Mouse (Mus musculus): ENCODE data around the gene Rabgap1l. TPM values are rescaled to one million over a fixed set of nuclear protein-coding genes. Genes with fewer than 3 reads are reported as not detected.

The Rabgap1l gene
- polyA plus RNA-seq, 1 experiment from 2014 or later, result 16.7 TPM

GRCm38 (mm10) chr1:160251388-160252007 lies 541.5 kb downstream of the Rabgap1l start:
- H3K9ac ChIP-seq (ENCODE audit: low read depth, low read length), result no peak overlapping the region
- H3K4me2 ChIP-seq (ENCODE audit: low read depth, low read length), result no peak overlapping the region
- no peaks in the 10 kb centered on the region for H3K9me3 ChIP-seq (ENCODE audit: control insufficient read depth, low read length)
- no peaks in the 10 kb centered on the region for H3K4me1 ChIP-seq (ENCODE audit: control insufficient read depth, insufficient read depth, low read length)
- no peak overlapping the region for H3K27ac ChIP-seq (ENCODE audit: low read length)
- WGBS, result 73% methylated on average over 5 of the region's 5 CpGs
- H3K27me3 ChIP-seq (replicated peaks; ENCODE audit: control insufficient read depth, insufficient read depth, low read length), result no peaks in the 10 kb centered on the region
- ATAC-seq, result no peak
- H3K36me3 ChIP-seq (ENCODE audit: control insufficient read depth, insufficient read depth, low read length), result no peaks in the 10 kb centered on the region
- no peak overlapping the region for H3K4me3 ChIP-seq (ENCODE audit: low read length)

- 55% methylated on average over 4 of the region's 4 CpGs for WGBS
- no peaks in the 10 kb centered on the region for H3K9me3 ChIP-seq (ENCODE audit: control insufficient read depth, low read length)
- no peak overlapping the region for H3K4me3 ChIP-seq (ENCODE audit: low read length)
- H3K27ac ChIP-seq (ENCODE audit: low read length), result no peak overlapping the region
- no peak overlapping the region for H3K9ac ChIP-seq (ENCODE audit: low read depth, low read length)
- no peaks in the 10 kb centered on the region for H3K36me3 ChIP-seq (ENCODE audit: control insufficient read depth, insufficient read depth, low read length)
- no peak overlapping the region for H3K4me2 ChIP-seq (ENCODE audit: low read depth, low read length)
- no peaks in the 10 kb centered on the region for H3K4me1 ChIP-seq (ENCODE audit: control insufficient read depth, insufficient read depth, low read length)
- ATAC-seq, result no peak
- H3K27me3 ChIP-seq (replicated peaks; ENCODE audit: control insufficient read depth, insufficient read depth, low read length), result no peaks in the 10 kb centered on the region
Measured at GRCm38 (mm10) chr1:160250782-160251181, 542.2 kb downstream of the Rabgap1l start.

GRCm38 (mm10) chr1:160249786-160250185 lies 543.2 kb downstream of the Rabgap1l start:
- 68% methylated on average over 3 of the region's 3 CpGs for WGBS
- Histone ChIP-seq H3K4me3 (ENCODE audit: low read length) (no peak overlapping the region), H3K4me2 (ENCODE audit: low read depth, low read length) (no peak overlapping the region), H3K9ac (ENCODE audit: low read depth, low read length) (no peak overlapping the region), H3K27me3 (replicated peaks; ENCODE audit: control insufficient read depth, insufficient read depth, low read length) (no peaks in the 10 kb centered on the region), H3K4me1 (ENCODE audit: control insufficient read depth, insufficient read depth, low read length) (no peaks in the 10 kb centered on the region), H3K9me3 (ENCODE audit: control insufficient read depth, low read length) (no peaks in the 10 kb centered on the region), H3K27ac (ENCODE audit: low read length) (no peak overlapping the region), H3K36me3 (ENCODE audit: control insufficient read depth, insufficient read depth, low read length) (no peaks in the 10 kb centered on the region)
- ATAC-seq, result no peak

- Histone ChIP-seq H3K27me3 (replicated peaks; ENCODE audit: control insufficient read depth, insufficient read depth, low read length) (no peaks in the 10 kb centered on the region), H3K9ac (ENCODE audit: low read depth, low read length) (no peak overlapping the region), H3K27ac (ENCODE audit: low read length) (no peak overlapping the region), H3K4me3 (ENCODE audit: low read length) (no peak overlapping the region), H3K4me2 (ENCODE audit: low read depth, low read length) (no peak overlapping the region), H3K36me3 (ENCODE audit: control insufficient read depth, insufficient read depth, low read length) (no peaks in the 10 kb centered on the region), H3K9me3 (ENCODE audit: control insufficient read depth, low read length) (no peaks in the 10 kb centered on the region), H3K4me1 (ENCODE audit: control insufficient read depth, insufficient read depth, low read length) (no peaks in the 10 kb centered on the region)
- no peak for ATAC-seq
- WGBS, result 85% methylated on average over 9 of the region's 9 CpGs
Measured at GRCm38 (mm10) chr1:160247473-160247872, 545.5 kb downstream of the Rabgap1l start.

GRCm38 (mm10) chr1:160246844-160247243 lies 546.2 kb downstream of the Rabgap1l start:
- Histone ChIP-seq H3K27me3 (replicated peaks; ENCODE audit: control insufficient read depth, insufficient read depth, low read length) (no peaks in the 10 kb centered on the region), H3K36me3 (ENCODE audit: control insufficient read depth, insufficient read depth, low read length) (no peaks in the 10 kb centered on the region), H3K27ac (ENCODE audit: low read length) (no peak overlapping the region), H3K4me3 (ENCODE audit: low read length) (no peak overlapping the region), H3K4me1 (ENCODE audit: control insufficient read depth, insufficient read depth, low read length) (no peaks in the 10 kb centered on the region), H3K9me3 (ENCODE audit: control insufficient read depth, low read length) (no peaks in the 10 kb centered on the region), H3K4me2 (ENCODE audit: low read depth, low read length) (no peak overlapping the region), H3K9ac (ENCODE audit: low read depth, low read length) (no peak overlapping the region)
- 64% methylated on average over 4 of the region's 4 CpGs for WGBS
- ATAC-seq, result no peak

- Histone ChIP-seq H3K4me2 (ENCODE audit: low read depth, low read length) (no peak overlapping the region), H3K27me3 (replicated peaks; ENCODE audit: control insufficient read depth, insufficient read depth, low read length) (no peaks in the 10 kb centered on the region), H3K9me3 (ENCODE audit: control insufficient read depth, low read length) (no peaks in the 10 kb centered on the region), H3K9ac (ENCODE audit: low read depth, low read length) (no peak overlapping the region), H3K4me1 (ENCODE audit: control insufficient read depth, insufficient read depth, low read length) (no peaks in the 10 kb centered on the region), H3K27ac (ENCODE audit: low read length) (no peak overlapping the region), H3K36me3 (ENCODE audit: control insufficient read depth, insufficient read depth, low read length) (no peaks in the 10 kb centered on the region), H3K4me3 (ENCODE audit: low read length) (no peak overlapping the region)
- ATAC-seq, result no peak
- WGBS, result 77% methylated on average over 2 of the region's 2 CpGs
Measured at GRCm38 (mm10) chr1:160245954-160246353, 547.1 kb downstream of the Rabgap1l start.

- H3K4me3 ChIP-seq (ENCODE audit: low read length), result no peak overlapping the region
- no peak overlapping the region for H3K27ac ChIP-seq (ENCODE audit: low read length)
- no peaks in the 10 kb centered on the region for H3K27me3 ChIP-seq (replicated peaks; ENCODE audit: control insufficient read depth, insufficient read depth, low read length)
- 84% methylated on average over 5 of the region's 5 CpGs for WGBS
- H3K9ac ChIP-seq (ENCODE audit: low read depth, low read length), result no peak overlapping the region
- no peak for ATAC-seq
- H3K4me2 ChIP-seq (ENCODE audit: low read depth, low read length), result no peak overlapping the region
- H3K4me1 ChIP-seq (ENCODE audit: control insufficient read depth, insufficient read depth, low read length), result no peaks in the 10 kb centered on the region
- H3K36me3 ChIP-seq (ENCODE audit: control insufficient read depth, insufficient read depth, low read length), result no peaks in the 10 kb centered on the region
- no peaks in the 10 kb centered on the region for H3K9me3 ChIP-seq (ENCODE audit: control insufficient read depth, low read length)
Measured at GRCm38 (mm10) chr1:160244689-160245088, 548.3 kb downstream of the Rabgap1l start.

GRCm38 (mm10) chr1:160240091-160240490 lies 552.9 kb downstream of the Rabgap1l start:
- Histone ChIP-seq H3K27ac (ENCODE audit: low read length) (no peak overlapping the region), H3K9ac (ENCODE audit: low read depth, low read length) (no peak overlapping the region), H3K4me2 (ENCODE audit: low read depth, low read length) (no peak overlapping the region), H3K9me3 (ENCODE audit: control insufficient read depth, low read length) (no peaks in the 10 kb centered on the region), H3K27me3 (replicated peaks; ENCODE audit: control insufficient read depth, insufficient read depth, low read length) (no peaks in the 10 kb centered on the region), H3K36me3 (ENCODE audit: control insufficient read depth, insufficient read depth, low read length) (no peaks in the 10 kb centered on the region), H3K4me1 (ENCODE audit: control insufficient read depth, insufficient read depth, low read length) (no peaks in the 10 kb centered on the region), H3K4me3 (ENCODE audit: low read length) (no peak overlapping the region)
- no peak for ATAC-seq
- 89% methylated on average over 2 of the region's 2 CpGs for WGBS

GRCm38 (mm10) chr1:160238852-160239443 lies 554.1 kb downstream of the Rabgap1l start:
- H3K9ac ChIP-seq (ENCODE audit: low read depth, low read length), result no peak overlapping the region
- no peaks in the 10 kb centered on the region for H3K4me1 ChIP-seq (ENCODE audit: control insufficient read depth, insufficient read depth, low read length)
- no peaks in the 10 kb centered on the region for H3K9me3 ChIP-seq (ENCODE audit: control insufficient read depth, low read length)
- no peak overlapping the region for H3K4me3 ChIP-seq (ENCODE audit: low read length)
- WGBS, result 95% methylated on average over 1 of the region's 1 CpGs
- ATAC-seq, result no peak
- H3K27ac ChIP-seq (ENCODE audit: low read length), result no peak overlapping the region
- no peak overlapping the region for H3K4me2 ChIP-seq (ENCODE audit: low read depth, low read length)
- H3K36me3 ChIP-seq (ENCODE audit: control insufficient read depth, insufficient read depth, low read length), result no peaks in the 10 kb centered on the region
- no peaks in the 10 kb centered on the region for H3K27me3 ChIP-seq (replicated peaks; ENCODE audit: control insufficient read depth, insufficient read depth, low read length)

GRCm38 (mm10) chr1:160237981-160238380 lies 555.0 kb downstream of the Rabgap1l start:
- Histone ChIP-seq H3K27ac (ENCODE audit: low read length) (no peak overlapping the region), H3K36me3 (ENCODE audit: control insufficient read depth, insufficient read depth, low read length) (no peaks in the 10 kb centered on the region), H3K4me3 (ENCODE audit: low read length) (no peak overlapping the region), H3K4me1 (ENCODE audit: control insufficient read depth, insufficient read depth, low read length) (no peaks in the 10 kb centered on the region), H3K27me3 (replicated peaks; ENCODE audit: control insufficient read depth, insufficient read depth, low read length) (no peaks in the 10 kb centered on the region), H3K4me2 (ENCODE audit: low read depth, low read length) (no peak overlapping the region), H3K9ac (ENCODE audit: low read depth, low read length) (no peak overlapping the region), H3K9me3 (ENCODE audit: control insufficient read depth, low read length) (no peaks in the 10 kb centered on the region)
- no peak for ATAC-seq
- WGBS, result 95% methylated on average over 2 of the region's 2 CpGs
